Mouse (Mus musculus): ENCODE results near the gene Has1. TPM values are rescaled to one million over a fixed set of nuclear protein-coding genes. Genes with fewer than 3 reads are reported as not detected.
"Not testable (repeated sequence)": the region's sequence is repeated elsewhere in the genome, so short reads cannot be mapped to it uniquely, and the experiment has no call there.

Gene Has1
- polyA plus RNA-seq, 1 experiment from 2014 or later: 0.88 TPM

DNA sequence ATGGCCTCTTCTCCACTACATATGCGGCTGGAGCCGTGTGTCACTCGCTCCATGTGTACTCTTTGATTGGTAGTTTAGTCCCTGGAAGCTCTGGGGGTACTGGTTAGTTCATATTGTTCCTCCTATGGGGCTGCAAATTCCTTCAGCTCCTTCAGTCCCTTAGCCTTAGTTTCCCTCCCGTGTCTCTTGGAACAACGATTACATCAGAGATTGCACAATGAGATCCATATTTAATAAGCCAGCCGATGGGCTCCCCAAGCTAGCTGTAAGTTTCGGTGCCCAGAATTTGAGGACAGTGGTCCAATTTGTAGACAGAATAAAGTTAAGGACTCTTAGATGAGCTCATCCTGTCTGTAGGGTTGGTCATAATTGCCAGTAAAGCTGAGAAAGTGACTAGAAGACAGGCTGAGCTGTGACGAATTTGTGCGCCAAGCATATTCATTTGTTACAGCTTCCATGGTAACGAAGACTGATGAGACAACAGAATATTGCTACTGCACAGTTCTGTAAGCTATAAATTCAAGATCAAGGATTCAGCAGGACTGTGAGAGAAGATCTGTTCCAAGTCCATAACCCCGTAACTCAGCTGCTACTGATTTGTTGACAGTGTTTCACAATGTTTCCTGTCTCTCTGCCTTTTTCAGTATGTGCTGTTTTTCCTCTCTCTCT, 11.9 kb upstream of the Has1 start:
- Histone ChIP-seq H3K4me2 (no peak overlapping the region), H3K36me3 (peaks cover 28% of the 10 kb centered on the region; the same call in 1 of the 2 replicates), H3K27me3 (no peaks in the 10 kb centered on the region), H3K4me3 (replicated peaks) (no peak overlapping the region), H3K9me3 (replicated peaks) (no peaks in the 10 kb centered on the region), H3K27ac (no peak overlapping the region), H3K4me1 (no peaks in the 10 kb centered on the region), H3K9ac (no peak overlapping the region)
- no peak for ATAC-seq (replicated peaks; ENCODE audit: low FRiP score)
- WGBS: 89% methylated on average over 11 of the region's 11 CpGs

DNA sequence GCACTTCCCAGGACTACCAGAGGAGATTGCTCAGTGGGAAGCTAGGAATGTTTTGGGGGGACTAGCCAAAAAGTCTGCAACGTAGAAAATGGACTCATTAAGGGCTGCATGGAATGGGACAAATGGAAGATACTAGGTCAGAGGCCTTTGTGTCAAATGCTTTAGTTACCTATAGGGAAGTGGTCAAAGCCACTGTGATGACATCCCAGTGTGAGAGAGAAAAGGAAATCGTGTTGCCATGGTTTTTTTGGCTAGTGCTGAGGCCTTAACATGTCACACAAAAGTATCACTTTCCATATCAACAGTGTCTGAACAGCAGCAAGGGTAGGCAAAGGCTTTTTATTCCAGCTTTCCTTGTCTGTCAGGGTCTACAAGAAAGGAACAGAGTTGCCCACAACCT, 10.2 kb upstream of the Has1 start:
- no peak overlapping the region for H3K9ac ChIP-seq
- H3K4me1 ChIP-seq: no peaks in the 10 kb centered on the region
- no peaks in the 10 kb centered on the region for H3K27me3 ChIP-seq
- H3K4me3 ChIP-seq (replicated peaks): no peak overlapping the region
- 74% methylated on average over 2 of the region's 2 CpGs for WGBS
- no peak overlapping the region for H3K27ac ChIP-seq
- no peak overlapping the region for H3K4me2 ChIP-seq
- peaks cover 28% of the 10 kb centered on the region; the same call in 1 of the 2 replicates for H3K36me3 ChIP-seq
- no peaks in the 10 kb centered on the region for H3K9me3 ChIP-seq (replicated peaks)
- no peak for ATAC-seq (replicated peaks; ENCODE audit: low FRiP score)

DNA sequence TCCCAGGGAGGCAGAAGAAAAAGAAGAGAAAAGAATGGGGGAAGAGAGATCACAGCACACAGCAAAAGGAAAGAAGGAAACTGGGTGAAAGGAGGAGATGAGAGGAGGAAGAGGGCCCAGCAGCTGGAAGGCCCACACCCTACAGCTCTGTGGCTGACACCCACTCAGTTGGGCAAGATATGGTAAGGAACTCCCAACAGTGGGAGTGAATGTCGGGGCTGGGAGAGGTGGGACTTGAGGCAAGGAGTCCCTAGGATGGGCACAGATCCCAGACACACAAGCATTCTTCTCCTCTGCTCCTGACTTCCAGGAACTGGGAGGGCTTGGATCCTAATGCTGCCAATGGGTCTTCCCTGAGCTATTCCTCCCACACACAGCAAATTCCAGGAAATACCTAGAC, 7.4 kb upstream of the Has1 start:
- 50% methylated on average over 1 of the region's 1 CpGs for WGBS
- H3K4me3 ChIP-seq (replicated peaks): no peak overlapping the region
- no peak for ATAC-seq (replicated peaks; ENCODE audit: low FRiP score)
- no peaks in the 10 kb centered on the region for H3K27me3 ChIP-seq
- H3K4me2 ChIP-seq: no peak overlapping the region
- no peaks in the 10 kb centered on the region for H3K4me1 ChIP-seq
- H3K9me3 ChIP-seq (replicated peaks): no peaks in the 10 kb centered on the region
- H3K36me3 ChIP-seq: peaks cover 28% of the 10 kb centered on the region; the same call in 1 of the 2 replicates
- no peak overlapping the region for H3K9ac ChIP-seq
- no peak overlapping the region for H3K27ac ChIP-seq

DNA sequence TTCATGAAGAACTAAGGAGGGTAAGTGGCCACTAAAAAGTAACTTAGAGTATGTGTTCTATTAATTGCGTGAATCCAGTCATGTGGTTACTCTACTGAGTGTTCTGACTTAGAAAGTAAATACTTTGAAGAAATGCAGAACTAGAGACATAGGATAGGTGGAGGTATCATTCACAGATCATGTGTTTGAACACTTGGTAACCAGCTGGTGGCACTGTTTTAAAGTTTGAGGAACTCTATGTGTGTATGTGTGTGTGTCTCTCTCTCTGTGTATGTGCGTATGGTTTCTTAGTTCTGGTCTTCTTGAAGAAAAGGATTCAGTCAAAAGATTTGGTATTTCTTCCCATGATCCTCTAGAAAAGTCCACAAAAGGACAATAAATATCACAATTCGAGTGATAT, 5.1 kb upstream of the Has1 start:
- peaks cover 18% of the 10 kb centered on the region; the same call in 1 of the 2 replicates for H3K36me3 ChIP-seq
- ATAC-seq (replicated peaks; ENCODE audit: low FRiP score): no peak
- H3K27ac ChIP-seq: no peak overlapping the region
- no peaks in the 10 kb centered on the region for H3K27me3 ChIP-seq
- H3K4me2 ChIP-seq: no peak overlapping the region
- 92% methylated on average over 3 of the region's 3 CpGs for WGBS
- no peak overlapping the region for H3K4me3 ChIP-seq (replicated peaks)
- no peak overlapping the region for H3K9ac ChIP-seq
- no peaks in the 10 kb centered on the region for H3K4me1 ChIP-seq
- H3K9me3 ChIP-seq (replicated peaks): no peaks in the 10 kb centered on the region

DNA sequence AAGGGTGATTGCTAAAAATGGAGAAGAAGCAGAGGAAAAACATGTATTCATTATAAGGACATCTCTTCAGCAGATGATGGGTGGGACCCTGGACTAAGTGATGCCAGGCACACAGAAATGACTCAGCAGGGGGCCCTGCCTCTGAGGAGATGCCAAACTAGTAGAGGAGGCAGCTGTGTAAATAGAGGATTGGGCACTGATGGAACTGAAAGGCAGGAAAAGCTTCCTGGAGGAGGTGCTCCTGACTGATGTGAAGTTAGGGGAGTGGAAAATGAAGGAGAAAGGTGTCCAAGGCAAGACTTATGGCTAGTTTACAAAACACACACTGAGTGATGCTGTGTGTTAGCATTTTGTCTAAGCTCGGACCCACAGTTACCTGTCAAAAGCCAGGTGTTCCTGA, 2.4 kb upstream of the Has1 start:
- H3K4me1 ChIP-seq: no peaks in the 10 kb centered on the region
- H3K27ac ChIP-seq: no peak overlapping the region
- no peaks in the 10 kb centered on the region for H3K9me3 ChIP-seq (replicated peaks)
- H3K4me3 ChIP-seq (replicated peaks): no peak overlapping the region
- 100% methylated on average over 1 of the region's 1 CpGs for WGBS
- no peak overlapping the region for H3K9ac ChIP-seq
- H3K36me3 ChIP-seq: 0 out of 2 replicates have a peak, but pooled peaks cover 4% of the 10 kb centered on the region
- no peak for ATAC-seq (replicated peaks; ENCODE audit: low FRiP score)
- H3K27me3 ChIP-seq: no peaks in the 10 kb centered on the region
- no peak overlapping the region for H3K4me2 ChIP-seq

DNA sequence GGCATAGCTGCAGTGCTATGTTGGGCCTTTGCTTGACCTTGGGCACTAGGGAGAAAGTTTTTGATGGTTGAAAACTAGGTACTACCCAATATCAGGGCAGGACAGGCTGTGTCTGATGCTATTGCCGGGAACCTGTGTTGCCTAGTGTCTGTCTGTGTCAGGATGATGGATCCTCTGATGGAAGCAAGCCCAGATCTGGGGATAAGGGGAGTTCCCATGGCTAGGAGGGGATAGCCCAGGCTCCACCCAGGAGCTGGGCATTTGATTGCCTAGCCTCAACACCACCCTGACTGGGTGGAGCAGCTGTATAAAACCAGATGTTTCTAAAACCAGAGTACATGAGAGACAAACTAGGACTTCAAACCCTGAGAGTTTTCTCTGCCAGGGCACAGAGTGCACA, 1.6 kb upstream of the Has1 start:
- Histone ChIP-seq H3K9me3 (replicated peaks) (no peaks in the 10 kb centered on the region), H3K27ac (no peak overlapping the region), H3K9ac (no peak overlapping the region), H3K36me3 (no peaks in the 10 kb centered on the region), H3K4me3 (replicated peaks) (no peak overlapping the region), H3K4me1 (no peaks in the 10 kb centered on the region), H3K4me2 (no peak overlapping the region), H3K27me3 (no peaks in the 10 kb centered on the region)
- no peak for ATAC-seq (replicated peaks; ENCODE audit: low FRiP score)
- WGBS: 57% methylated on average over 1 of the region's 1 CpGs

DNA sequence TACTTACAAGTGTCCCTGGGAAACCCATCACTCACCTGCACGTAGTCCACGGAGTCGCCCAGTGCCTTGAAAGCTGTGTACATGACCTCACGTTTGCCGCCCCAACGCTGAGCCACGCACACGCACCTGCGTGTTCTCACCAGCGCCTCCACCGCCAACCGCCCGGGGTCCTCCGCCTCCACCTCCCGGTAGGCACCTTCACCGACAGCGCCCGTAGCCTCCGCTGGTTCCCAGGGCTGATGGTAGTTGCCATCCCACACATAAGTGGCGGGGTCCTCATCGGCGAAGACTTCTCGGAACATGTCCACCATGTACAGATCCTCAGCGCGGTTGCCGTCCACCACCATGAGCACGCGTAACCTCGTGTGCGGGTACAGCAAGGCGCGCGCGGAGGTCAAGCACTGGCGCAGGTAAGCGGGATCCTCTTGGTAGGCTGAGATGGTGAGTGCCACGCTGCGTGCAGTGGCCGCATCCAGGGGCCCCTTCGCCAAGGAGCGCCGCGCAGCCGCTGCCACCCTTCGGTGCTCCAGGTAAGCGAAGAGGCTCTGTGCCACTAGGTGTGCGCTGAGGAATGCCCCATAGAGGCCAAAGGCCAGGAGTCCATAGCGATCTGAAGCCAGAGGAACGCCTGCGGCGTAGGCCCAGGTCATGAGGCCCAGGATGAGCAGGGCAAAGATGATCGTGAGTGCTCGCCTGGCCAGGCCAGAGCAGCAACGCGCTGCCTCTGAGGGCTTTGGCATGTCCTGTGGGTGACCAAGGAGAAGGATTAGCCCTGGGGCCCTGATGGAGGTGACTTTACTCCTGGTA, 4.9 kb downstream of the Has1 start:
- H3K4me2 ChIP-seq: peak overlapping the region; percentile 55
- 0 out of 2 replicates have a peak, but pooled peaks cover 5% of the 10 kb centered on the region for H3K36me3 ChIP-seq
- peaks cover 5% of the 10 kb centered on the region for H3K4me1 ChIP-seq
- no peak overlapping the region for H3K27ac ChIP-seq
- peaks cover 12% of the 10 kb centered on the region for H3K27me3 ChIP-seq
- peak overlapping the region; percentile 20 for H3K4me3 ChIP-seq (replicated peaks)
- H3K9me3 ChIP-seq (replicated peaks): no peaks in the 10 kb centered on the region
- H3K9ac ChIP-seq: no peak overlapping the region
- WGBS: 23% methylated on average over 55 of the region's 55 CpGs
- ATAC-seq (replicated peaks; ENCODE audit: low FRiP score): peak; percentile 68

DNA sequence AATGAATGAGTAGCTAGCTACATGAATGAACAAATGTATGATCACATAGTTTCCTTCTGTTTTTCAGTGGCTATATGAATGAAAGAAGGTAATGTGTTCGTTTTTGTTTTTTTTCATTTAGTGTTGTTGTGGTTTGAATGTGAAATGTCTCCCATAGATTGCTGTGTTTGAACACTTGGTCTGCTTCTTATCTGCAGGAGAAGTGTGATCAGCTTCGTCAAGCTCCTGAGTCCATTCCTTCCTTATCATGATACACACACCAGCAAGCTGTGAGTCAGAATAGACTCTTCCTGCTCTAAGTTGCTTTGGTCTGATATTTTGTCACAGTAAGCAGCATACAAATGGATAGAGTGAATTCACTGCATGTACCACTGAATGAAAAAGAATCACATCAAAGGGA, 6.0 kb downstream of the Has1 start:
- Histone ChIP-seq H3K9ac (no peak overlapping the region), H3K27ac (no peak overlapping the region), H3K4me2 (no peak overlapping the region), H3K27me3 (peaks cover 12% of the 10 kb centered on the region), H3K9me3 (replicated peaks) (no peaks in the 10 kb centered on the region), H3K4me3 (replicated peaks) (no peak overlapping the region), H3K36me3 (0 out of 2 replicates have a peak, but pooled peaks cover 5% of the 10 kb centered on the region), H3K4me1 (peaks cover 5% of the 10 kb centered on the region)
- WGBS: 82% methylated on average over 2 of the region's 2 CpGs
- ATAC-seq (replicated peaks; ENCODE audit: low FRiP score): no peak

DNA sequence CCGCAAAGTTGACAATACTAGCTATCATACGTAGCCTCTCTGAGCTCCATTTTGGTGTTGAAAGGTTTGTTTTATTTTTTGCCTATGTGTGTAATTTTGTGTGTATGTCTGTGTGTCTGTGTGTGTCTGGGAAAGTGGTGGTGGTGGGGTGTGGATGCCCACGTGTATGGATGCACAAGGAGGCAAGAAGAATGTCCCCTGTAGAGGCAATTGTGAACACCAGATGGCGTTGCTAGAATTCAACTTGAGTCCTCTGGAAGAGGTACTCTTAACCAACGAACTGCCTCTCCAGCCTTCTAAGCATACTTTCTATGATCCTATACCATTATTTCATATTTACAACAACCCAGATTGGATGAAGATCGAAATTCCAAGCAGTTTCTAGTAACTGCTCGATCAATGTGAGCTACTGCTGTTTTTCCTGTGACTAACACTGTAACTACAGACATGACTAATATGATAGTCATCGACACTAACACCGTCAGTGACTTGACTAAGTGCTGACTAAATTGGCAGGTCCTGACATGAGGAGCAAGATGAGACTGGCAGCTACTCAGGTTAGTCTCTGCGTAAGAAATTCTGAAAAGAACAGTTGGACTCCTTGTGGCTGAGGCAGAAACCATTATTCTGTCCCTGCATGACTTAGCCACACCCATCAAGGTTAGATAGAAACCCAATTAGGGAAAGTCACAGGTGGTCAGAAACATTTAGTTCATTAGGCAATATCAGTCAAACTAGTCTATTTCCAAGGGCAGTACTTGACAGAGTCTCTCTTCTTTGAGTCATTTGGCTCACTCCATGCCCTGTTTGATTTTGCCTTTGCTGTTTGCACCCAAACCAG, 9.6 kb downstream of the Has1 start:
- Histone ChIP-seq H3K27me3 (peaks cover 11% of the 10 kb centered on the region), H3K9ac (no peak overlapping the region), H3K9me3 (replicated peaks) (no peaks in the 10 kb centered on the region), H3K4me2 (no peak overlapping the region), H3K27ac (no peak overlapping the region), H3K4me3 (replicated peaks) (no peak overlapping the region), H3K36me3 (peaks cover 30% of the 10 kb centered on the region), H3K4me1 (peaks cover 5% of the 10 kb centered on the region)
- WGBS: 74% methylated on average over 10 of the region's 10 CpGs
- ATAC-seq (replicated peaks; ENCODE audit: low FRiP score): no peak

DNA sequence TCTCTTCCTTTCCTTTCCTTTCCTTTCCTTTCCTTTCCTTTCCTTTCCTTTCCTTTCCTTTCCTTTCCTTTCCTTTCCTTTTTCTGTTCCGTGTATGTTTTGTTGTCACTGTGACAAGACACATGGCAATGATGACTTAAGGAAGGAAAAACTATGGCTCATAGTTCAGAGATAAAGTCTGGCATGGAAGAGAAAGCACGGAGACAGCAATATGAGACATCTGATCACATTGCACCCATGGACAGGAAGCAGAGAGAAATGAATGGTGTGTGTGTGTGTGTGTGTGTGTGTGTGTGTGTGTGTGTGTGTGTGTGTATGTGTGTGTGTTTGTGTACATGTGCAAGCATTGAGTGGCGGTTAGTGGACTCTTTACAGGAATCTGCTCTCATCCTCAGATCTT, 10.4 kb downstream of the Has1 start:
- H3K4me2 ChIP-seq; H3K27me3 ChIP-seq; H3K9ac ChIP-seq; H3K4me1 ChIP-seq; ATAC-seq (replicated peaks; ENCODE audit: low FRiP score); H3K27ac ChIP-seq; H3K4me3 ChIP-seq (replicated peaks); H3K9me3 ChIP-seq (replicated peaks): not testable (repeated sequence)
- peaks cover 38% of the 10 kb centered on the region for H3K36me3 ChIP-seq
- 83% methylated on average over 3 of the region's 3 CpGs for WGBS

DNA sequence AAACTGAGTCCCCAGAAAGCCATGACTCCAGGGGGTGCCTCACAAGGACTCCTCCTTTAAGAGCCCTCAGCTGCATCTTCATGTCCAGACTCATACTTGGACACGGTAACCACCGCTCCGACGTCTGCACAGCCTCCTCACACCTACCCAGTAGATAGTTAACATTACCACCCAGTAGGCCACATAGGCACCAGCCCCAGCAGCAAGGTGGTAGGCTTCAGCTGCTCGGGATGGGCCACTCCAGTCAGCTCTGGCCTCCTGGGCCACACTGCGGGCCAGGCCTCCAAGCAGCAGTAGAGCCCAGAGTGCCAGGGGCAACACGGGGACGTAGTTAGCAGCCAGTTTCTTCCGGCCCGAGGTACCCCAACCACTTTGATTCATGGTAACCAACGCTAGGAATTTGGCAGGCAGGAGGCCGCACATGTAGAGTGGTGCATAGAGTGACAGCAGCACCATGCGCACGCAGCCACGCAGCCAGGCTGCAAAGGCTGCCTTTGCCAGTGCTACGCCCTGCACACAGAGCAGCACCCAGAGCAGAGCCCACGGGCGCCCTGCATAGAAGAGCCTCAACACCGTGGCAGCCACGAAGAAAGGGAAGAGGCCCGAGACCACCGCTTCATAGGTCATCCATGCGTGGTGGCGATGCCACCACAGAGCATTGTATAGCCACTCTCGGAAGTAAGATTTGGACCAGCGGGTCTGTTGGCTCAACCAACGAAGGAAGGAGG, 11.3 kb downstream of the Has1 start:
- Histone ChIP-seq H3K9me3 (replicated peaks) (no peaks in the 10 kb centered on the region), H3K9ac (no peak overlapping the region), H3K4me3 (replicated peaks) (no peak overlapping the region), H3K36me3 (peaks cover 40% of the 10 kb centered on the region), H3K27ac (no peak overlapping the region), H3K27me3 (no peaks in the 10 kb centered on the region), H3K4me1 (peaks cover 7% of the 10 kb centered on the region; the same call in 1 of the 2 replicates), H3K4me2 (no peak overlapping the region)
- 75% methylated on average over 27 of the region's 27 CpGs for WGBS
- ATAC-seq (replicated peaks; ENCODE audit: low FRiP score): peak; percentile 37; the same call in 1 of the 2 replicates

Data from kidney, embryonic 15.5 days (tissue).